Comparison of ENCODE assay signal across 13 mouse cellular contexts in genomic region chr10:67209916-67210675, GRCm38 (mm10).
DNase-seq lines count a peak whose midpoint lies in the region; ATAC-seq lines count a peak whose summit lies in the region.
"Had no signal": no experiment of that assay in that cellular context is flagged by ENCODE, and none has a peak within 500 bp of the region (broad histone marks: within the 10 kb centered on the region; RNA-seq: fewer than 3 reads in every experiment).

No protein-coding gene starts in this region.

- H3K9ac ChIP-seq in limb, embryonic 12.5 days (replicated peaks) = no peak overlapping the region
- H3K9ac ChIP-seq: heart, embryonic 13.5 days; hindbrain, embryonic 13.5 days; lung, embryonic 15.5 days; neural tube, embryonic 15.5 days had no signal

- H3K27ac ChIP-seq in limb, embryonic 12.5 days = peak overlapping the region; percentile 59; the same call in 1 of the 2 replicates
- no peak overlapping the region for H3K27ac ChIP-seq in limb, embryonic 10.5 days
- H3K27ac ChIP-seq: heart, embryonic 13.5 days; hindbrain, embryonic 13.5 days; lung, embryonic 15.5 days; neural tube, embryonic 15.5 days had no signal

- no peaks in the 10 kb centered on the region for H3K27me3 ChIP-seq in limb, embryonic 12.5 days
- no peaks in the 10 kb centered on the region for H3K27me3 ChIP-seq in limb, embryonic 10.5 days (ENCODE audit: low read depth, poor library complexity, severe bottlenecking)
- H3K27me3 ChIP-seq in megakaryocyte, embryonic 14.5 days (replicated peaks) = no peaks in the 10 kb centered on the region
- H3K27me3 ChIP-seq: heart, embryonic 13.5 days; hindbrain, embryonic 13.5 days; lung, embryonic 15.5 days; neural tube, embryonic 15.5 days had no signal

- H3K9me3 ChIP-seq in limb, embryonic 12.5 days = no peaks in the 10 kb centered on the region
- no peaks in the 10 kb centered on the region for H3K9me3 ChIP-seq in limb, embryonic 10.5 days (replicated peaks)
- H3K9me3 ChIP-seq in megakaryocyte, embryonic 14.5 days = no peaks in the 10 kb centered on the region
- H3K9me3 ChIP-seq: heart, embryonic 13.5 days; hindbrain, embryonic 13.5 days; lung, embryonic 15.5 days; neural tube, embryonic 15.5 days had no signal

- no peak for ATAC-seq in limb, embryonic 12.5 days (ENCODE audit: insufficient number of reproducible peaks, insufficient read depth, low FRiP score, low TSS enrichment, low read depth)
- ATAC-seq in CD4-positive, CD25-positive, alpha-beta regulatory T cell, adult 4 months = peak; percentile 16

- 0 out of 2 replicates have a peak, but pooled peaks cover 2% of the 10 kb centered on the region for H3K36me3 ChIP-seq in limb, embryonic 12.5 days
- H3K36me3 ChIP-seq in limb, embryonic 10.5 days = no peaks in the 10 kb centered on the region
- peaks cover 17% of the 10 kb centered on the region for H3K36me3 ChIP-seq in megakaryocyte, embryonic 14.5 days (replicated peaks; ENCODE audit: low read length)
- H3K36me3 ChIP-seq: hindbrain, embryonic 13.5 days; lung, embryonic 15.5 days; neural tube, embryonic 15.5 days had no signal

- H3K4me1 ChIP-seq in limb, embryonic 12.5 days (replicated peaks) = peaks cover 22% of the 10 kb centered on the region
- H3K4me1 ChIP-seq in limb, embryonic 10.5 days = peaks cover 19% of the 10 kb centered on the region
- peaks cover 79% of the 10 kb centered on the region for H3K4me1 ChIP-seq in megakaryocyte, embryonic 14.5 days

- intact Hi-C loops in left cerebral cortex, postnatal 10 days (cut with DNase I) = no loop called here
- intact Hi-C loops in left cerebral cortex, postnatal 4 days (cut with DNase I) = loop anchor here (10.0 kb wide), 1 partner anchor 305 kb away; no protein-coding TSS in a partner anchor

- DNase-seq in adrenal gland, adult 2 months = peak; percentile 30
- no peak for DNase-seq in adrenal gland, postnatal 10 days
- DNase-seq in limb, embryonic 10.5 days (ENCODE audit: low spot score) = no peak
- DNase-seq in left cerebral cortex, postnatal 10 days (ENCODE audit: extremely low spot score in 1 of 2, low spot score in 2 of 2) = no peak
- DNase-seq in left cerebral cortex, postnatal 4 days = no peak

- no peak overlapping the region for H3K4me2 ChIP-seq in limb, embryonic 12.5 days
- H3K4me2 ChIP-seq: heart, embryonic 13.5 days; hindbrain, embryonic 13.5 days; lung, embryonic 15.5 days; neural tube, embryonic 15.5 days had no signal

- 62% methylated on average over 4 of the region's 4 CpGs for WGBS in limb, embryonic 12.5 days
- 86% methylated on average over 4 of the region's 4 CpGs for WGBS in limb, embryonic 10.5 days

- no peak overlapping the region for H3K4me3 ChIP-seq in limb, embryonic 12.5 days (replicated peaks)
- no peak overlapping the region for H3K4me3 ChIP-seq in limb, embryonic 10.5 days
- H3K4me3 ChIP-seq in megakaryocyte, embryonic 14.5 days (replicated peaks) = peak overlapping the region; percentile 80
- H3K4me3 ChIP-seq: erythroblast, embryonic 14.5 days; heart, embryonic 13.5 days; hindbrain, embryonic 13.5 days; lung, embryonic 15.5 days; neural tube, embryonic 15.5 days had no signal
